Mouse (Mus musculus) liver, adult 2 months (tissue): ENCODE measurements around the gene Ap3b2.

Source experiments
- CTCF ChIP-seq: fragments of 200-500 bp; IDR thresholded peaks from 2 replicates; pipeline ENCODE4 v1.5.1; 2011; ENCODE audit warnings: low read depth, low read length, control low read depth
- POLR2A ChIP-seq: fragments of 200-500 bp; IDR thresholded peaks from 2 replicates; pipeline ENCODE4 v1.6.1; 2011; ENCODE audit warnings: low read length, control low read depth; ENCODE audit not compliant: insufficient read depth; ENCODE audit errors: extremely low read depth

GRCm38 (mm10) chr7:81479531-81480090 lies 14.1 kb downstream of the Ap3b2 start:
- no peak for TF ChIP-seq POLR2A
- TF ChIP-seq CTCF, result no peak
